Mouse (Mus musculus): ENCODE measurements around the gene Rhbdl1.
A peak's percentile ranks its signal among the peaks of the same experiment; 100 is the strongest.

The Rhbdl1 gene

DNA sequence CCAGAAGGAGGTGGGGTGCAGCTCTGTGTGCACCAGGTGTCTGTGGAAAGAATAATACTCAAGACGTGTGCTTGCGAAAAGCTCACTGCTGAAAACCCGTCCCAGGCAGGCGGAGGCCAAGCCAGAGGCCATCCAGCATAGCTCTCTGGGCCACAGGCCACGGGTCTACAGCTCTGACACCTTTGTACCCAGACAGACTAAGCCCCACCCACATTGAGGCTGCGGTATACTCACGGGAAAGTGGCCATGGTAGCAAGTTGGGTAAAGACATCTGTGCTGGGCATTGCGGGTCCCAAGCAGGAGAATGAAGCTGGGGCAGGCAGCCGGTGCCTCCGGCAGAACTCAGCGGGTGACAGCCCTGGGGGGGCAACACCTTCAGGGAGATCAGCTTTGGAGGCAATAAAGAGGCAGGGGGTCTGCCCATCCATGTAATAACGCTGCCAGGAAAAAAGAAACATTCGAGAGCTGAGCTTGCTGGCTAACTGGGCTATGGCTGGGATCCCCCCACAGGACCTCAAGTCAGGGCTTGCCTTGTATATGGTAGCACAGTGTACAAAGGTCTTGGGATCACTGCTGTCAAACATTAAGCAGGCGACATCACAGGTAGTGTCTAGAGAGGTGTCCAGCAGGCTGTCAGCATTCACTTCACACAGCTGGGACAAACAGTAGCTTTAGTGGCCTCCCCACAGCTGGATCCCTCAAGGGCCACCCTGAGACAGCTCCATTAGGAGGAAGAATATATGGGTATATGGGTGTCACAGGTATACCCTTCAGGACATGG is 2.5 kb upstream of the Rhbdl1 start:
- no peak for DNase-seq

DNA sequence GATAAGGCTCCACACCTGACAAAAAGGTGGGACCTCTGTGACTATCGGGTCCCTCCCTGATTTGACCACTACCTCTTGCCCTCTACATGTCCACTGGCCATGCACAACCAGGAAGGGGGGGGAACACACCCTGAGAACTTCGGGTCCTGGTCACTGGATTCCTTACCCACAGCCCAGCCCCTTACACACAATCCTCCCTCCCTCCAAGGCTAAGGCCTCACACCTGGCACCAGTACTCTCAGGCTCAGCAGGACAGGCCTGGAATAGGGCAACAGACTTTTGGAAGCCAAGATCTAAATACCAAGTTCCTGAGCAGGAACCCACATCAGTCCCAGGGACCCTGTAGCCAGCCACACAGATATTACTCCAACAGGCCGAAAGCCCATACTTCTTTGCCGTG is 1.8 kb upstream of the Rhbdl1 start:
- no peak for DNase-seq

- DNase-seq: no peak
These were observed 438 bp upstream of the Rhbdl1 start for GRCm38 (mm10) chr17:25837533-25837932.

DNA sequence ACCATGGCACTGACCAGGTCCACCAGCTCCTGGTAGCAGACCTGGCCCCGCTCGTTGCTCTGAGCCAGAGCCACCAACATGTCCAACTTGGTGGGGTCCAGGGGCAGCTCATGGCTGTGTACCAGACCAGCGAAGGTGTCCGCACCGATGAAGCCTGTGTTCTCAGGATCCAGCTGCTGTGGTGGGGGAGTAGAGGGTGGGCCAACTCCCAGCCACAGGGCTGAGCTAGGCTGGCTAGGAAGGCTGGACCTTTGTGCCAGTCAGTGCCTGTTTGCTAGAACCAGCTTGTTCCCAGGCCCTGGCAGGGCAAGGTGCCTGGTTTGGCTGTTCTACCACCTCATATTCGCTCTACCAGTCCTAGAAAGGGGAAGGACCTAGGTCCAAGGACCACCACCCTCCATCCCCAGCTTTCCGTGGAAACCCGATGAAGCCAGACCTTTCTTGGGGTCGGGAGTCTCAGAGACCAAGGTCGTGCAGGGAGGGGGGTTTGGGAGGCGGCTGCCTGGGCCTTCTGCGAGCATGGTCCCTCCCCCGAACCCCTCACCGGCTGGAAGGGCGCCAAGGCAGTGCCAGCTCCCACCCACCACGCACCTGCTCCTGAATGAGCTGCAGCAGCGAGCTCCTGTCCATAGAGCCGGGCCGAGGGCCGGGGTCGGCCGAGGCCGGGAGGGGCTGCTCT is 559 bp downstream of the Rhbdl1 start:
- DNase-seq: peak; percentile 59 to 61

DNA sequence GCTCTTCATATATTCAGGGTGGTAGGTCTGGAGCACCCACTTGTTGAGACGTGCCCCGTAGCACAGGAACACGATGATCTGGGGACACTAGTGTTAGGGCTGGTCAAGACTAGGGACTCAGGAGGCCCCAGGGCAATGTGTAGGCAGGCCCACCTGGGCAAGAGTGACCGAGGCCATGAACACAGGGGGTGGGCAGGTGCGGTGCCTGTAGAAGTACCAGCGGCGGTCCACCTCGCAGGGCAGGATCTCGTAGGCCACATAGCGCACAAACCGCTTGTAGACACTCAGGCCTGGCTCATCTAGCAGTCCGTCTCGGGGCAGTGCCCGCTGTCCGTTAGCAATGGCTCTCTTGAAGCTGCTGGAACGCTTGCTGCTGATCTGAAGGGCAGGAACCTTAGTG is 1.3 kb downstream of the Rhbdl1 start:
- DNase-seq: no peak

GRCm38 (mm10) chr17:25835301-25835700 is 1.8 kb downstream of the Rhbdl1 start:
- no peak for DNase-seq

DNA sequence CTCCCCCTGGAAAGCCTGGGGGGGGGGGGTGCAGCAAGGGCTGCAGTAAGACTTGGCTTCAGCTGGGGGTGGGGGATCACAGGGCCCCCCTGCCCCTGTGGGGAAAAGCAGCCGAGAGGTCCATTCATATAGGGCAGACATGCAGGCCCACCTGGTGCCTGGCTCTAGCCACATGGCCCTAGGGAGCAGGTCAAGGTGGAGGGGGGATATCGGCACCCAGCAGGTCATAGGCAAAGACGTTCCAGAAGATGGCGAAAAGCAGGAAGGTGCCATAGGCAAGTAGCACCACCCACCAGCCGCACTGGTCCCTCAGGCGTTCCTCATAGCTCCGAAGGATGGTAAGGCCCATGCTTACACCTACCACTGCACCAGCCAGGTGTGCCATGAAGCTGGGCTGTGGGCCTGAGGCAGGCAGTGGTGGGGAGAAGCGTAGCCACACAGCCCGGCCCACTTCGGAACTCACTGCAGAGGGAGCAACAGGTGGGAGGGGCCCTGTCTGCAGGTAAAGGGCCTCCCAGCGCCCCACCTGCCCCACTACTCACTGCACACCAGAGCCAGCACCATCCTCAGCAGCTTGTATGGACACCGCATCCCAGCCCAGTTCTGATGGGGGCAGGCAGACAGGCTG is 2.4 kb downstream of the Rhbdl1 start:
- peak in 1 of 2 experiments; percentile 62 for DNase-seq

DNA sequence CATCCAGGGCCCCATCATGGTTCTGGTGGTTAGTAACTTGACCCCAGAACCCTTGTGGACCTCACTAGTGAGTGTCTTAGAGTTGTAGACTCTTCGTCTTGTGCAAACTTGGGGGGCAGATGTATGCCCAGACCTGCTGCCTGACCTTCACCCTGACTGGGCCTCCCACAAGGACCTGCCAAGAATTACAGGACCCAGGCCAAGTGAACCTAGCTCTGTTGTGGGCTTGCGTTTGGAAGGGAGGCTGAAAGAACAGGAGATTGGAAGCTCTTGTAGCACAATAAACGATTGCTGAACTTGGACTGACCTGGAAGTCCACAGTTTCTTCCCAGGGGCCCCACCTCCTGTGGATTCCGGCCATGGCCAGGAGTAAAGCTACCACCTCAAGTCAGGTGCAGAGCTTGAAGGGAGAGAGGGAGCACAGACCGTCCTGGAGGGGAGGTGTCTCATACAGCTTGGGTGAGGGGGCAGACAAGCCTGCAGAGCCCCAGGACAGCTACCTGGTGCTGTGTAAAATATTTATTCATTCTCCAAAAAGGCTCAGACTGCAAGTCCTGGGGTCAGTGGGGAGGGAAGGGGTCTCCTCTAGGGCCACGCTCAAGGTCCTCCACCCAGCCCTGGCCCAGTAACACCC is 3.0 kb downstream of the Rhbdl1 start:
- no peak for DNase-seq

GRCm38 (mm10) chr17:25833291-25833663 is 3.8 kb downstream of the Rhbdl1 start, which contains the start of gene Stub1:
Gene Stub1, minus strand, starts transcription at chr17:25833404.
- peak in 1 of 2 experiments; percentile 91 for DNase-seq

GRCm38 (mm10) chr17:25832436-25833290 is 4.4 kb downstream of the Rhbdl1 start:
- peak; percentile 99 to 100 for DNase-seq

- DNase-seq: peak; percentile 49 to 70
These were observed 5.4 kb downstream of the Rhbdl1 start for GRCm38 (mm10) chr17:25831451-25832281.

- DNase-seq: no peak
These were observed 6.2 kb downstream of the Rhbdl1 start for GRCm38 (mm10) chr17:25830806-25831431.

GRCm38 (mm10) chr17:25830200-25830753 is 6.8 kb downstream of the Rhbdl1 start:
- DNase-seq: no peak

GRCm38 (mm10) chr17:25829558-25830017 is 7.5 kb downstream of the Rhbdl1 start:
- peak in 1 of 2 experiments; percentile 40 for DNase-seq

- DNase-seq: peak; percentile 89 to 90
These were observed 8.2 kb downstream of the Rhbdl1 start, which contains the start of gene Jmjd8 for GRCm38 (mm10) chr17:25828712-25829557. Gene Jmjd8, plus strand, starts transcription at chr17:25828867.

GRCm38 (mm10) chr17:25828223-25828594 is 8.9 kb downstream of the Rhbdl1 start:
- DNase-seq: peak in 1 of 2 experiments; percentile 42

- peak in 1 of 2 experiments; percentile 26 for DNase-seq
These were observed 9.4 kb downstream of the Rhbdl1 start for GRCm38 (mm10) chr17:25827546-25828222.

DNA sequence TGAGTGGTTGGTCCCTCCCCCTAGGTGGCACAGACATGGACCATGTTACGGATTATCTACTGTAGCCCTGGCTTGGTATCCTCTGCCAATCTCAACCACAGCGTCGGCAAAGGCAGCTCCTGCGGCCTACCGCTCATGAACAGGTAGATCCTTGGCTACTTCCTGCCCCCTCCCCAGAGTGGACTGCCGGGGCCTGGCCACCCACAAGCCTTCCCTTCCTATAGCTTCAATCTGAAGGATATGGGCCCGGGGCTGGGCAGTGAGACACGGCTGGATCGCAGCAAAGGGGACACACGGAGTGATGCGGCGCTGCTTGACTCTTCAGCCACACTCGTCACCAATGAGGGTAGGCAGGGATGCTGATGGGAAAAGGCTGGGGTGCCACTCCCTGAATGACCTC is 10.1 kb downstream of the Rhbdl1 start:
- peak in 1 of 2 experiments; percentile 15 for DNase-seq

Measured in cerebellum, postnatal 25 days (tissue).